Mouse (Mus musculus): Measurements from ENCODE around the gene Pmm1.

GRCm38 (mm10) chr15:81982173-81982572, 21.4 kb upstream of the Pmm1 start:
- no peak for TF ChIP-seq CTCF (IDR thresholded peaks at IDR 0.05; ENCODE audit: insufficient read depth, low read length)
- TF ChIP-seq POLR2A (IDR thresholded peaks at IDR 0.05; ENCODE audit: borderline replicate concordance, extremely low read depth, low read depth, low read length) = no peak

Measured in lung, adult 2 months (tissue).